Mouse (Mus musculus) stomach, postnatal 0 days (tissue): ENCODE data around the gene Pmm2.

Experiments used
- CTCF ChIP-seq: IDR thresholded peaks from 2 replicates; pipeline ENCODE4 v1.5.1; 2016; ENCODE audit warnings: antibody characterized with exemption, low read depth, mild to moderate bottlenecking, moderate library complexity
- EP300 ChIP-seq: optimal IDR thresholded peaks from 2 replicates; pipeline ENCODE3; 2016; ENCODE audit warnings: antibody characterized with exemption

GRCm38 (mm10) chr16:8675559-8675958 lies 38.1 kb downstream of the Pmm2 start:
- TF ChIP-seq CTCF (no peak), EP300 (no peak)
